Mouse (Mus musculus) adrenal gland, adult 2 months (tissue): ENCODE results near the gene Bsg. TPM values are rescaled to one million over a fixed set of nuclear protein-coding genes. Genes with fewer than 3 reads are reported as not detected.
A peak's percentile ranks its signal among the peaks of the same experiment; 100 is the strongest.
"Not testable (repeated sequence)": the region's sequence is repeated elsewhere in the genome, so short reads cannot be mapped to it uniquely, and the experiment has no call there.

Source experiments
- DNase-seq: peaks from one replicate; pipeline ENCODE4 v3.0.0; 2021
- polyA plus RNA-seq: library from polyadenylated mRNA; depleted of rRNA; stranded (reverse); fragments of >200 nt; gene quantifications from 2 replicates; pipeline ENCODE4 v1.2.3, GENCODE M21; 2012
- total RNA-seq, 2 experiments: library from RNA; stranded (reverse); gene quantifications; 2 replicates each; pipeline ENCODE4 v1.2.3; 2021

Gene Bsg
- total and polyA plus RNA-seq, 3 experiments = 314 to 674 (median 588) TPM

DNA sequence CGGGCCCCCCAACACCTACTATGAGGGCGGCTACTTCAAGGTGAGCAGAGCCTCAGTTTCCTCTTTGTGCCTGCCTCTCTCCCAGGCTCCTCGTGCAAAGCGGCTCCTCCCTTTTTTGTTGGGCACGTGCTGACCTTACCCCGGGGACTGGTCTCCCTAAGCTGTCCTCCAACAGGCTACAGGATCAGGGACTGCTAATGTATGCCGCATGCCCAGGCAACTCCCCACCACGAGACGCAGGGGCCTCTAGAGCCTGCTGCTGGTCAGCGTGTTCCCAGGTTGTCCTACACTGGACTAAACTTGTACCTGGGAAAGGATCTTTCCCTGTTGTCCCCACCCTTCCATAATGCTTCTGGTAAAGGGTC is 21.8 kb upstream of the Bsg start:
- peak; percentile 54 for DNase-seq

DNA sequence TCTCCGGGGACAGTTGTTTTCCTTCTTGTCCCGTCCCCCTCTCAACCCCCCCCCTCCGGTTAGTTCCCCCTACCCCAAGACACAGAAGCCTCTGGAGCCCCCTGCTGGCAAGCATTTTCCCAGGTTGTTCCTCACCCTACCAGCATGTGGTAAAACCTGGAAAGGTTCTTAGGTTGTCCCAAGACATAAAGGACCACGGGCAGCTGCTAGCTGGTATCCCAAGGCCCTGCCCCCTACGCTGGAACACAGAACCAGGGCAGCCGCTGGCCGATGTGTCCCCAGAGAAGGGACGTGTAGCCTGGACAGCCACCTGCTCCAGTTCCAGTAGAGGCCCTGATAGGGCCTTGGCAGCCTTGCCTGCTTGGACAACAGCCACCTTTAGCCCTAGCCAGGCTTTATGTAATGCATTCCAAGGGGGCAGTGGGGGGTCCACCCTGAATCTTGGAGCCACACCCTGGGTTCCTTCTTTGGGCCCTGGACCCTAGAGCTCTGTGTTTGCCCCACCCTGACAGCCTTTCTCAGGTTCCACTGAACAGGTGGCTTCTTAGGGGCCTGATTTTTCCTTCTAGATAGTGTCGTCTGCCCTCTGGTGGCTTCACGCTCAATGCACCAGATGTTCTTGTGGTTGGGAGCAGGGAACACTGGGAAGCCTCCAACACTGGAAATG is 21.2 kb upstream of the Bsg start:
- peak; percentile 71 for DNase-seq

DNA sequence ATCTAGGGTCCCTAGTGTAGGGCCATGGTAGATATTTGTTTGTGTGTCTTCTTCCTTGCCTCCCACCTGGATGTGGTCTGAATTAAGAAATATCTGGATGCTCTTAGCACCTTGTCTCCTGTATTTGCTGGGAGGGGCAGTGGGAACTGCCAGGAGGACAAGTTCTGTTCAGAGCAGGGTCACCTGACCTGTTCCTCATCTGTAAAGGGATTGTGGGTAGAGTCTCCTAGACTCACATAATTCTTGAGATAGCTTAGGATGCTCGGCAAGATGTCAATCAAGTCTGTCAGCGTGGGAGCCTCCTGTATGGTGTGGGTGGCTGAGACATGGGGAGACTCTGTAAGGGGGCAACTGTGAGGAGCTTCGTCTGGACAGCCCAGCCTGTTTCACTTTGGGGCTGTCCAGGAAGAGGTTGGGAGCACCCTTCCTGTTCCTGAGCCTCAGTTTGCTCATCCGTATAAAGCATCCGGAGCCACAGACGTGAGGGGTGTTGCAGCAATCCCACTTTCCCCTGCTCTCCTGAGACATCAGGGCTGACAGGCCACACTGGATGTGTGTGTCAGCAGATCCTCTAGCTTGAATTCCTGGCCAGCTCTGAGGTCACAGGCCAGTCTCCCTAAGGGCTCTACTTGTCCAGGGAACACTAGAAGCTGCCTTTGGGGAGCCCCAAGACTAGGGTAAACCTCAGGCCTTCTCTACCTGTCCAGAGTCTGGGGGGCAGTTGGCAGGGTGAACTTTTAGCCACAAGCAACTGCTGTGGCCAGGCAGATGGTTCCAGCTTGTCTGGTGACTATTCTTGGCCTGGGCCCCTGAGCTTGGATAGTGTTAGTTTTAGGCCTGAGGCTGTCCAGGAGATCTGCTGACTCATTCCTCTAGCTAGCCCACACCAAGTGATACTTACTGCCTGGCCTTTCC is 20.3 kb upstream of the Bsg start:
- DNase-seq = peak; percentile 70

DNA sequence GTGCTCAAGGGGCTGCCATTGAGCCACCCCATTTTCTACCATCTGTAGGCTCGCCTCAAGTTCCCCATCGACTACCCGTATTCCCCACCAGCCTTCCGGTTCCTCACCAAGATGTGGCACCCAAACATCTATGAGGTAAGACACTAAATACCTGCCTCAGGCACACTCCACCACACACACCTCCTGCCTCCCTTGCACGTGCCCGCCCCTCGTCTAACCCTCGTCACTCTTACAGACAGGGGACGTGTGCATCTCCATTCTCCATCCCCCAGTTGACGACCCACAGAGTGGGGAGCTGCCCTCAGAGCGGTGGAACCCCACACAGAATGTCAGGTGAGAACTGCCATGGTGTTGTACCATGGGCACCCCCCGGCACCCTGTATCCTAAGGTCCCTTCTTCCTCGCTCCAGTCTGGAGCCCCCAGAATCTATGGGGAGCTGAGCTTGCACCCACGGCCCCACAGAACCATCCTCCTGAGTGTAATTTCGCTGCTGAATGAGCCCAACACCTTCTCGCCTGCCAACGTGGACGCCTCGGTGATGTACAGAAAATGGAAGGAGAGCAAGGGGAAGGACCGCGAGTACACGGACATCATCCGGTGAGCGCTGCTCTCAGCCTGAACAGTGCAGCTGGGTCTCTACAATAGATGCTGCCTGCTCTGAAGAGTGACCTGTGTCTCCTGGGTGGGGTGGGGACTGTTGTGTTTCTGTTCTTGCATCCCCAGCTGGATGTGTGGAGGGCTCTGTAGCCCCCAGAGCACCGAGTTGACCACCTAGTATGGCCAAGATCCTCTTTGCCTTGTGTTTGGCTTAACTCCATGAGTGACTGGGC is 19.3 kb upstream of the Bsg start:
- no peak for DNase-seq

DNA sequence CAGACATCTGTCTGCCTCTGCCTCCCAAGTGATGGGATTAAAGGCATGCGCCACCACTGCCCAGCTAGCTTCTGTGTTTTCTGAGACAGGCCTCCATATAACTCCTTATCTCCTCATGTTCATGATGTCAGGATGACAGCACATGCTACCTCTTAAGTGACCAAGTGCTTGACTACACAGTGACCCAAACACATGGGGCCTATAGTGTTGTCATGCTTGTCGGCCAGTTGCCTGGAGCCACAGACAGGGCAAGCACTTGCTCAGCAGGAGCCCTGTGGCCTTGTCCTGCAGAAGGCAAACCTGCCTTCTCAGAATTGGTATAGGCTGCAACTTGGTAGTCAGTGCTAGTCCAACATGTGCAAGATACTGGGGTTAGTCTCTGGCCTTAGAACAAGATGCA is 18.1 kb upstream of the Bsg start:
- DNase-seq = no peak

DNA sequence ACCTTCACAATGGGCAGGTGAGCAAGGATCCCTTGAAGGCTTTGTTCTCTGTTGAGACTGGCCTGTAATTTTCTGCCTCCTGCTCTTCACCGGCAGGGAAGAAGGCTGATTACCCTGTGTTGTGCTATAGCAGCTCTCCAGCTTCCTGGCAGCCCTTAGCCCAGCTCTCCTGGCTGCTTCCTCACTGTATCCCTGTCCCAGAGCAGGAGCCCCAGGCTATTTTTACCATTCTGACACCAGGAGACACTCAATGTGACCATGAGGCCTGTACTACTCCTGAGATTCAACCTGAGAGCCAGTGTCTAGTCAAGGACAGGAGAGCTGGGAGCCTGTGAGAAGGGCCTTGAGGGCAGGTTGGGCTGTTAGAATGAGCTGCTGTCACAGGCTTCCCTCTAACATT is 17.6 kb upstream of the Bsg start:
- no peak for DNase-seq

DNA sequence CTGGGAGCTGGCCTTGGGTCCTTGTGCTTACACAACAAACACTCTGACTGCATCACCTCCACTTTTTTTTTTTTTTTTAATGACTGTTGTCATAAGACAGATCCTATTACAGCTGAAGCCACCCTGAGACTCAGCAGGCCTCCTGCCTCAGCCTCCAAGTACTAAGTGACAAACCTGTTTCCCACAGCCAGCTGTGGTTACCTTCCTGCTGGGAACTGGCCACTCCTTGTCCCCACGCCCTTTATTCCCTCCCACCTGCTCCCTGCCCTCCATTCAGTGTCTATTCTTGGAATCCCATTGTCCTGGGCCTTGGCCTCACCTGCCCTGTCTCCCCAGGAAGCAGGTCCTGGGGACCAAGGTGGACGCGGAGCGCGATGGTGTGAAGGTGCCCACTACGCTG is 16.8 kb upstream of the Bsg start:
- no peak for DNase-seq

DNA sequence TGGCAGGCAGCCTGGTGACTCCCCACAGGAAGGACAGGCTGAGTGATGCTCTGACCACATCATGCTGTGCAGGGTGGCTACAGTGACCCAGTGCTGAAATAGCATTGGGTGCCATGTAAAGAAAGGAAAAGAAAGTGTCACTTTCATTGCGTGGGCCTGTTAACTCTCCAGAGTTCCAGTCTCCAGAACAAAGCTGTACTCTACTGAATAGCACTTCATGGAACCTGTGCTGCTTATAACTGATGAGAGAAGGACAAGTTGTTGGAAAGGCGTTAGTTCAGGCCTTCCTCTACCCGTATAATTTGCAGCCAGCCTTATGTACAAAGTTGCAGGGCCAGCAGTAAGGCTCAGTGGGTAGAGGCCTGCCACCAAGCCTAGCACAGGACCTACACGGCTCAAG is 15.6 kb upstream of the Bsg start, which contains the start of gene Gzmm:
Gene Gzmm (plus strand): TSS at position 301 of the 400 bp plus-strand sequence.
- no peak for DNase-seq

DNA sequence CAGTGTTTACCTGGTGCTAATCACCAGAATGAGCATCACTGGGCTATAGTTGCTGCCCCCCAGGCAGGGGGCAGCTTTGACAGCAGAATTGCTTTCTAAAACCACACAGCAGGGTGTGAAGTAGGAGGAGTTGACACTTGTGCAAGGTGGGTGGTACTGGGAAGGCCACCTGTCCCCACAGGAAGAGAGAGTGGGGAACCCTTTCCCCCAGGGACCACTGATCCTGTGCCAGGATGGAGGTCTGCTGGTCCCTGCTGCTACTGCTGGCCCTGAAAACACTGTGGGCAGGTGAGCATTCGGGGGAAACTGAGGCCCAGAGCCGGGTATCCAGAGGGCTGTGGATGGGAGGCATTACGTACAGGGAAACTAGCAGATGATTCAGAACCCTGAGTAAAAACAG is 15.1 kb upstream of the Bsg start:
- DNase-seq = no peak

DNA sequence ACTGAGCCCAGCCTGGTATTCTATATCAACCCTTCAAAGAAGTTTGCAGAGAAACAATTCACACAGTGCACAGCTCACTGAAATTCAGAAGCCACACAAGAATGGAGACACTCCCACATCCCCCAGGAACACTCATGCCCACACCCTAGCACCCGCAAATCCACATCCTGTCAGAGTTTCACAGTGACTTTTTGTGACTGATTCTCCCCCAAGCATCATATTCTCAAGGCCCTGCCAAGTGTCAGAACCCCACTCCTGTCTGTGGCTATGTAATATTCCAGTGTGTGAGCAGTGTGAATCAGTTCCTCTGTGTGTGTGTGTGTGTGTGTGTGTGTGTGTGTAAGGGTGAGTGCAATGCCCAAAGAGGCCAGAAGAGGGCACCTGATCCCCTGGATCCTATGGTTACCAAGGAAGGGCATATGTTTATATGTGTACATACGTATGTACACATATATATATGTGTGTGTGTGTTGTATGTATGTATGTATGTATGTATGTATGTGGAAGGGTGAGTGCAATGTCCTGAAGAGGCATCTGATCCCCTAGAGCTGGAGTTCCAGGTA is 12.2 kb upstream of the Bsg start:
- no peak for DNase-seq

DNA sequence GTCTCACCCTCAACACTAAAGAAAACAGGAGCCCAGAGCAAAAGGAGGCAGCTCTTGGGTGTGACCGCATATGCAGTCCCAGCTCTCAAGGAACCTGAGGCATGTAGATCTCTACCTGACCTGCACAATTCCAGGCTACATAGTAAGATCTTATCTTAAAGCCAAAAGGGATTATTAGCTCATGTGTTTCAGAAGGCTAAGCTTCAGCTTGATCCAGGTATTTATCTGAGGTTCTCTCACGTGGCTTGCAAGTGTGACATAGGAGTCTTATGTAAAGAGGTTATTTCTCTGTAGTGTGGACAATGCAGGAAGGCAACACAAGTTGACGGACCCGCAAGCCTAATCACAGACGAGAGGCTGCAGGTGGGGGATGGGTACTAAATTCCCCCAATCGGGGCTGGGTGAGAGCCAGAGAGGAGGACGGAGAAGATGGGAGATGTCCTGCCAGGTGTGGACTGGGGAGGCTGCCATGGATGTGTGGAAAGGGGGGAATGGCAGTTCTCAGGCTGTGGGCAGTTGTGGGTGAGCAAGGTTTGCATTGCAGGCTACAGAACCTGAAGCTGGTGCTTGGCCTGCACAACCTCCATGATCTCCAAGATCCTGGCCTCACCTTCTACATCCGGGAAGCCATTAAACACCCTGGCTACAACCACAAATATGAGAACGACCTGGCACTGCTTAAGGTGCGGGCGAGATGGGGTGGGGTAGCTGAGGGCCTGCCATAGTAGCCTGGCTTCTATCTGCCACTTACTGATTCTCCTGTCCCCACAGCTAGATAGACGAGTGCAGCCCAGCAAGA is 10.5 kb upstream of the Bsg start:
- peak; percentile 6 for DNase-seq

DNA sequence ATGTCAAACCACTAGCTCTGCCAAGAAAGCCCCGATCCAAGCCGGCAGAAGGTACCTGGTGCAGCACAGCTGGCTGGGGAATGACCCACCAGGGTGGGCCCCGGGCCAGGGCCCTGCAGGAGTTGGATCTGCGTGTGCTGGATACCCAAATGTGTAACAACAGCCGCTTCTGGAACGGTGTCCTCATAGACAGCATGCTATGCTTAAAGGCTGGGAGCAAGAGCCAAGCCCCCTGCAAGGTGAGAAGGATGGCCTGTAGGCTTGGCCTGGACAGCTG is 10.0 kb upstream of the Bsg start:
- DNase-seq = no peak

DNA sequence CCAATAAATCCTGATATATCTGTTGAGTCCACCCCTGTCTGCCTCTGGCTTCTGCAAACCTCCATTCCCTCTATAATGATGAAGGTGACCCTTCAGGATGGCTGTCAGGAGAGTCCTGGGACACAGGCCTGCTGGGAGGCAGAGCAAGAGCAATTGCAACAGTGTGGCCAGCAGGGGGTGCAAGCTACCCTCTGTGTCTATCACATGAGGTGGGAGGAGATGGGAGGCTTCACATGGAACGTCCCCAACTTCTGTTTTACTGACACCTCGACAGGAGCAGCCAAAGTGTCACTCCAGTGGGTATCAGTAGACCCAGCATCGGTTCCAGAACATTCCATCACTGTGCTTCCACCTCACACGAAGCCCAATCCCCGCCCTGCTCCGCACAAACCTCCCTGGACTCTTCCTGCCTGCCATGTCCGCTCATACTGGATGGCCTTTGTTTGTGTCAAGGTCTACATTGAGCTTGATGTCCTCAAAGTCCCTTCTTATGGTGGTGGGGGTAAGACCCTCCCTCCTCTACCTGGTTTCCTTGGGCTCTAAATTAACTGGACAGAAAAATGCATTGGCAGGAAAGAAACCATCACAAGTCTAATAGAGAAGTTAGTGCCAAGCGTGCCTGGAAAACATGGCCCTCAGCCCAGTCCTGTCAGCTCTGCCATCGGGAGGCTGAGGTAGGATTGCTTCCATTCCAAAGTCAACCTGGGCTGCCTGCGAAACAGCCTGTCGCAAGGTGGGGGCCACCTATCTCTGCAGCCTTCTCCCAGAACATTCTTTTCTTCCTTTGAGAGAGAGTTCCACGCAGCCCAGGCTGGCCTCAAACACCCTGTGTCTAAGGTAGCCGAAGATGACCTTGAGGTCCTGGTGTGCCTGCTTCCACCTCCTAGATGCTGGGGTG is 8.8 kb upstream of the Bsg start:
- DNase-seq = peak; percentile 81

DNA sequence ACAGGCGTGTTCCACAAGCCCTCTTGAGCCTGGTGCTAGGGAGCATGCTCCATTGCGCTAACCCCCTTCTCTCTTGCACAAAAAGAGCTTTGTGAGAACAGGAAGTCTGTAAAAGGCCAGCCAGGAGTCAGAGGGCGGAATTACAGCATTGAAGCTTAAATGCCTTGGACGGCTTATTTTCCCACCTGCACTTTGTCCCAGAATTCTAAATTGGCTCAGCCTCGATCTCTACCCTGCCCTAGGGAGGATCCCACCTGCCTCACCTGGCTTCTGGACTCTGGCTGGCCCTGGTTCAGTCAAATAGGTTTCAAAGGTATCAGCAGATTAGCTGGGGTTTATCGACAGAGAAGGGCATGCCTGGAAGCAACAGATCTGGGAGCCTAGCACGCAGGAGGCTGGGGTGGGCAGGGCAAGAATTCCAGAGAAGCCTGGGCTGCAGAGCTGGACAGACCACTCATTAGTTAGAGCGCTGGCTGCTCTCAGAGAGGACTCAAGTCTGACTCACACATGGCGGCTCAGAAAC is 8.1 kb upstream of the Bsg start:
- no peak for DNase-seq

DNA sequence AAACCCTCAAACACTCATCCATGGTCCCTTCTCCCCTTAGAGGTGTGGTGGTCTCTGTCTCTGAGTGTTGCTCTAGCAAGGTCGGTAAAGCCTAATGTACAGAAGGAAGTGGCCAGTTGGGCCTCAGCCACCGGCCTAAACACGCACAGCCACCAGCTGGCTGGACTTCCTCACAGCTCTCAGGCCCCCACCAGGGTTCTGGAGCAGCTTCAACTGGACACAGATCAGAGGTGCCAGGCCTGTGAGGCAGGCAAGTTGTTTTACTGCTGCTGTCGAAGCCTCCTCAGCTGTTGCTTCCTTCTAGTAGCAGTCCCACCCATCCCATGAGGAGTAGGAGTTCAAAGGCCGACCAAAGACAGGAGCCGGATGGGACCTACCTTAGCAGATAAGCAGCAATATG is 6.4 kb upstream of the Bsg start:
- no peak for DNase-seq

DNA sequence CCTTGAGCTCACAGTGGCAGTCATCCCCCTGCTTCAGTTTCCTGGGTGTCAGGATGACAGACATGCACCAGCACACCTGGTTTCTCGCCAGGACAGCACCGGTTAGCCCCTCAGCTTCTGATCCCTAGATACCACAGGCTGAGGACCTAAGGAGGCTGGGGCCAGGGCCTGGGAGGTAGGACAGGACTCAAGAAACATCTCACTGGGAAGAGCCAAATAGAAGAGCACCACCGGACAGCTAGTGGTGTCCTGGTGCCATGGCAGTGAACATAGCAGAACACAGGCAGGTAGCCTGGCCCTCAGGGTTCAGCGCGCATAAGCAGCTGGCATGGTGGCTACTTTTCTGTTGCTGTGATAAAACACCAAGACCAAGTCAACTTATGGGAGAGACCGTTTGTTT is 5.8 kb upstream of the Bsg start:
- no peak for DNase-seq

DNA sequence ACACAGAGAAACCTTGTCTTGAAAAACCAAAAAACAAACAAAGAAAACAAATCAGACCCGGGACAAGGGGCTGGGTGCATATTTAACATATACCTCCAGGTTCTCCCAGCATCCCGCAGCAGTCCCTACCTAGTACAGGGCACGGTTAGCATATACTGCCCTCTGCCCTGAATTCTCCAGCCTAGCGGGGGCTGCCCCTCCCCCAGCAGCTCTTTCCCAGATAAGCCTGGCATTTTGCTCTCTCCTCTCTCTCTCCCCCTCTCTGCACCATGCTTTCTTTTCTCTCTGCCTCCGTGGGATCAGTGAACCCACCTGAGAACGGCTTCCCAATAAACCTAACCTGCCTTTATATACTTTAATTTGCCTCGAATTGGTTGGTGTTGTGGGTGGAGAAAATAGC is 3.6 kb upstream of the Bsg start:
- no peak for DNase-seq

DNA sequence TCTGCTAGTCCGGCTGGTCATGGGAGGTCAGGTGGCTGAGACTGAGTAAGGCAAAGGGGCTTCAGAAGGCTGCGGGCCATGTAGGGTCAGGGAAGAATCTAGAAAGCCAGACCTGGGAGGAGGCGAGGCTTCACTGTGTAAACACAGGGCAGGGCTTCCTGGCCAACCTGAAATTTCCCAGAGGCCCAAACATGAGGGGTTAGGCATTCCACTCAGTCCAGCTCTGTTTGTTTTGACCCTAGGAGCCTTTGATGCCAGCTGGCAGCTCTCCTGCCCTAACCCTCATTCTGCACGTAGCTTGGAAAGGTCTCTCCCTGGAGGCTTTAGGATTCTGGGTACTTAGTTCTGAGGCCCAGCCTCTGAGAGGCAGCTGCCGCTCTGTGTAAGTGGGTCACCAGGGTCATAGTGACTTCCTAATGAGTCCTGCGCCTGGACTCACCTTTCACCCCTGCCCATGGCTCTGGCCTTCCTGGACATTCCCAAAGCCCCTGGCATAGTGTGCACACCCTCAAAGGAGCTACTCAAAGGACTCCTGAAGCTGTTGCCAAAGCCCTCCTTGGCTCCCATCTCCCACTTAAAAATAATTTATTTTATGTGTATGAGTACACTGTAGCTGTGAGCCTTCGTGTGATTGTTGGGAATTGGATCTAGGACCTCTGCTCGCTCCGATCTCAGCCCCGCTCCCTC is 2.7 kb upstream of the Bsg start:
- DNase-seq = no peak

DNA sequence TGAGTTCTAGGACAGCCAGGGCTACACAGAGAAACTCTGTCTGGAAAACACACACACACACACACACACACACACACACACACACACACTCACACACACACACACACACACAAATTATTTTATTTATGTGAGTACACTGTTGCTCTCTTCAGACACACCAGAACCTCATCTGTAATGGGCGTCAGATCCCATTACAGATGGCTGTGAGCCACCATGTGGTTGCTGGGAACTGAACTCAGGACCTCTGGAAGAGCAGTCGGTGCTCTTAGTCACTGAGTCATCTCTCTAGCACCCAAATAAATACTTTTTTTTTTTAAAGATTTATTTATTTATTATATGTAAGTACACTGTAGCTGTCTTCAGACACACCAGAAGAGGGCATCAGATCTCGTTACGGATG is 1.3 kb upstream of the Bsg start:
- not testable (repeated sequence) for DNase-seq

DNA sequence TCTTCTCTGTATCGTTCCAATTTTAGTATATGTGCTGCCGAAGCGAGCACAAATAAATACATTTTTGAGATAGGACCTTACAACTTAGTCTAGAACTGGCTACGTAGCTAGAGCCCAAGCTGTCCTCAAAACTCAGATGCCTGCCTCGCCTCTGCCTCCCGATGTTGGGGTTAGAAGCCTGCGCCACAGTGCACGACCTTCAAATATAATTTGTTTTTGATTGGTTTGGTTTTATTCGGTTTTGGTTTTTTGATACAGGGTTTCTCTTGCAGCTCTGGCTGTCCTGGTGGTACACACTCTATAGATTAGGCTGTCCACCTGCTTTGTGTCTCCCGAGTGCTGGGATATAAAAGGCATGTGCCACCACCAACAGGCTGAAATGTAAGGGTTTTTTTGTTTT is 750 bp upstream of the Bsg start:
- DNase-seq = no peak
